Mouse (Mus musculus) forebrain, postnatal 0 days (tissue): ENCODE results near the gene Rgs3. TPM values are rescaled to one million over a fixed set of nuclear protein-coding genes. Genes with fewer than 3 reads are reported as not detected.
A peak's percentile ranks its signal among the peaks of the same experiment; 100 is the strongest.

Source experiments
- ATAC-seq: fragments of 200-750 bp; cut with Nextera tagmentation; 2 replicates; pipeline ENCODE4 v1.8.0; 2017; ENCODE audit warnings: mild to moderate bottlenecking, moderate library complexity
- DNase-seq: peaks from one replicate; pipeline ENCODE4 v3.0.0-alpha.2; 2015
- H3K27ac ChIP-seq: fragments of 300-500 bp; sonication (generic); 2 replicates; pipeline ENCODE4 v1.5.1; 2014; ENCODE audit warnings: low read depth, mild to moderate bottlenecking, antibody characterized with exemption, low read length, moderate library complexity, mixed read lengths
- H3K27me3 ChIP-seq: fragments of 300-500 bp; sonication (generic); 2 replicates; pipeline ENCODE4 v1.6.1; 2014; ENCODE audit warnings: mild to moderate bottlenecking, low read length, mixed read lengths; ENCODE audit not compliant: insufficient read depth
- H3K36me3 ChIP-seq: fragments of 300-500 bp; sonication (generic); 2 replicates; pipeline ENCODE4 v1.6.1; 2014; ENCODE audit warnings: mild to moderate bottlenecking, moderate library complexity; ENCODE audit not compliant: insufficient read depth
- H3K4me1 ChIP-seq: fragments of 300-500 bp; sonication (generic); 2 replicates; pipeline ENCODE4 v1.6.1; 2014; ENCODE audit warnings: antibody characterized with exemption; ENCODE audit not compliant: insufficient read depth
- H3K4me2 ChIP-seq: fragments of 300-500 bp; sonication (generic); 2 replicates; pipeline ENCODE4 v1.6.1; 2014; ENCODE audit warnings: low read depth, mild to moderate bottlenecking, moderate library complexity
- H3K4me3 ChIP-seq: fragments of 300-500 bp; sonication (generic); 2 replicates; pipeline ENCODE4 v1.5.1; 2014; ENCODE audit warnings: low read depth, low read length, mixed read lengths
- H3K9ac ChIP-seq: fragments of 300-500 bp; sonication (generic); 2 replicates; pipeline ENCODE4 v1.6.1; 2014; ENCODE audit warnings: mild to moderate bottlenecking
- H3K9me3 ChIP-seq: fragments of 300-500 bp; sonication (generic); 2 replicates; pipeline ENCODE4 v1.6.1; 2016; ENCODE audit warnings: low read length
- CTCF ChIP-seq: sonication (generic); IDR thresholded peaks from 2 replicates; pipeline ENCODE4 v1.5.1; 2016; ENCODE audit warnings: antibody characterized with exemption, control low read depth, low read depth
- WGBS: fragments of 180-500 bp; shearing (Covaris S2); extraction: QIAGEN DNeasy Blood & Tissue Kit; methylation state at CpG from one replicate; pipeline ENCODE4 v1.1.7; 2014; 5-methylcytosine and 5-hydroxymethylcytosine counted together
- polyA plus RNA-seq: library from polyadenylated mRNA; unstranded; fragments of >200 nt; fragmentation: Nextera tagmentation; extraction: Ambion mirVana; gene quantifications from 2 replicates; pipeline ENCODE4 v1.2.1, GENCODE M21; 2015
- total RNA-seq: library from RNA; depleted of rRNA; stranded (reverse); fragments of >200 nt; gene quantifications from 2 replicates; pipeline ENCODE4 v1.2.3, GENCODE M21; 2014

Rgs3 gene
- total and polyA plus RNA-seq, 2 experiments from 2014 or later: 47.3 to 63.5 TPM

GRCm38 (mm10) chr4:62663348-62663747, 103.7 kb downstream of the Rgs3 start:
- Histone ChIP-seq H3K27me3 (no peaks in the 10 kb centered on the region), H3K9me3 (no peaks in the 10 kb centered on the region), H3K4me1 (peaks cover 12% of the 10 kb centered on the region; the same call in 1 of the 2 replicates), H3K4me2 (no peak overlapping the region), H3K36me3 (no peaks in the 10 kb centered on the region), H3K4me3 (no peak overlapping the region), H3K9ac (no peak overlapping the region), H3K27ac (no peak overlapping the region)
- ATAC-seq: peak; percentile 81
- WGBS: 3% methylated on average over 6 of the region's 6 CpGs
- DNase-seq: no peak
- TF ChIP-seq CTCF: no peak

- no peaks in the 10 kb centered on the region for H3K36me3 ChIP-seq
- WGBS: 48% methylated on average over 2 of the region's 2 CpGs
These were observed 106.2 kb downstream of the Rgs3 start for GRCm38 (mm10) chr4:62665842-62666241.

GRCm38 (mm10) chr4:62668666-62669065, 109.0 kb downstream of the Rgs3 start:
- DNase-seq (no peak), ATAC-seq (no peak)
- WGBS: 94% methylated on average over 8 of the region's 8 CpGs
- no peak overlapping the region for H3K9ac ChIP-seq
- no peak for TF ChIP-seq CTCF
- H3K4me3 ChIP-seq: no peak overlapping the region
- no peaks in the 10 kb centered on the region for H3K36me3 ChIP-seq
- no peak overlapping the region for H3K4me2 ChIP-seq
- no peaks in the 10 kb centered on the region for H3K9me3 ChIP-seq
- no peaks in the 10 kb centered on the region for H3K4me1 ChIP-seq
- no peaks in the 10 kb centered on the region for H3K27me3 ChIP-seq
- H3K27ac ChIP-seq: no peak overlapping the region

More at GRCm38 (mm10) chr4:62665842-62666241, 106.2 kb downstream of the Rgs3 start:
- no peak for TF ChIP-seq CTCF
- Histone ChIP-seq H3K4me3 (no peak overlapping the region), H3K27ac (no peak overlapping the region), H3K4me1 (peaks cover 8% of the 10 kb centered on the region; the same call in 1 of the 2 replicates), H3K4me2 (no peak overlapping the region), H3K9ac (no peak overlapping the region), H3K9me3 (no peaks in the 10 kb centered on the region), H3K27me3 (no peaks in the 10 kb centered on the region)
- ATAC-seq (no peak), DNase-seq (no peak)

GRCm38 (mm10) chr4:62669094-62670071, 109.7 kb downstream of the Rgs3 start:
- Histone ChIP-seq H3K27me3 (no peaks in the 10 kb centered on the region), H3K4me2 (no peak overlapping the region), H3K36me3 (no peaks in the 10 kb centered on the region), H3K9ac (no peak overlapping the region), H3K9me3 (no peaks in the 10 kb centered on the region), H3K4me1 (no peaks in the 10 kb centered on the region), H3K4me3 (no peak overlapping the region), H3K27ac (no peak overlapping the region)
- no peak for TF ChIP-seq CTCF
- ATAC-seq (no peak), DNase-seq (no peak)
- 78% methylated on average over 13 of the region's 13 CpGs for WGBS

- no peak for TF ChIP-seq CTCF
- H3K9me3 ChIP-seq: no peaks in the 10 kb centered on the region
- no peaks in the 10 kb centered on the region for H3K36me3 ChIP-seq
- WGBS: 11% methylated on average over 9 of the region's 9 CpGs
- H3K9ac ChIP-seq: no peak overlapping the region
- H3K4me3 ChIP-seq: peak overlapping the region; percentile 55
- peak; percentile 21 for DNase-seq
- peak; percentile 59 for ATAC-seq
- H3K27ac ChIP-seq: no peak overlapping the region
- H3K4me1 ChIP-seq: peaks cover 20% of the 10 kb centered on the region
- H3K27me3 ChIP-seq: no peaks in the 10 kb centered on the region
- H3K4me2 ChIP-seq: peak overlapping the region; percentile 71
These were observed 113.9 kb downstream of the Rgs3 start for GRCm38 (mm10) chr4:62673531-62674030.

DNA sequence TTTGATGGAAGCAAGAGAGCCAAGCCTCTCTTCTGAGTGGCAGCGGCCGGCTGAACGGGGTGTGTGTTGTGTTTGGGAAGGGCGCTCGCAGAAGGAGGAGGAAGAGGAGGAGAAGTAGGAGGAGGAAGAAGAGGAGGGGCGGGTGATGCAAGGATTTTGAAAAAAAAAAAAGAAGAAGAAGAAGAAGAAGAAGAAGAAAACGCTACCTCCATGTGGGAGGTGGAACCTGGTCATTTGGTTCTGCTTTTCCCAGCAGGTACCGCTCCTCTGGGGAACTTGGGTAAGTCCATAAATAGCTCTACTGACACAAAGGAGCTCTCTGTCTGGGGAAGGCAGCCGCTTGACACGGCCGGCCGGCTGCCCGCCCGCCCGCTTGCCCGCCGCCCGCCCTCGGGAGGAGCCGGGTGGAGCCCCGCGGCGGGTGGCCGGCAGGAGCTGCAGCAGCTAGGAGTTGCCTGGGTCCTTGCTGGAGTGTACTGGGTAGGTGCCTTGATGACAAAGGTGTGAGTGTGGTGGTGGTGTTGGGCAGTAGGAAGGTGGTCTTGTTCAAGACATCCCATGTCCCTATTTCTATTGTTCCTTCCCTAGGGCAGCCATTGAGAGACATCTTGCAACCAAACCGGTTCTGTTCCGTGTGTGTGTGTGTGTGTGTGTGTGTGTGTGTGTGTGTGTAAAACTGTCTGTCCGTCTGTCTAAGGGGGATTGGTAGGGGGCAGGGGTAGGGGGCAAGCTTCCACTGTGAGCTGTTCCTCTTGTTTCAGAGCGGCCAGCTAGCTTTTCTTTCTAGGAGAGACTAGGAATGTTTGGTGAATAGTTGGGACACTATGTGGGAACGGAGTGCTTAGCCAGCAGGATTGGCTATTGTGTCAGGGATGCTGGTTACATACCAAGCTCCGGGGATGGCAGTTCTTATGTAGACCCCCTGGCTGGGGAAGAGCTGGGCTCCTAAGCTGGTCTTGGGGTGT, 114.7 kb downstream of the Rgs3 start:
- H3K27me3 ChIP-seq: no peaks in the 10 kb centered on the region
- peak overlapping the region; percentile 55 for H3K4me3 ChIP-seq
- H3K9ac ChIP-seq: peak overlapping the region; percentile 65
- H3K4me2 ChIP-seq: peak overlapping the region; percentile 71
- ATAC-seq: peak; percentile 57
- peaks cover 20% of the 10 kb centered on the region for H3K4me1 ChIP-seq
- no peak for TF ChIP-seq CTCF
- no peaks in the 10 kb centered on the region for H3K36me3 ChIP-seq
- peak overlapping the region; percentile 23 for H3K27ac ChIP-seq
- WGBS: 4% methylated on average over 30 of the region's 30 CpGs
- no peaks in the 10 kb centered on the region for H3K9me3 ChIP-seq
- DNase-seq: peak; percentile 53
